36 mouse cellular contexts compared by ENCODE assay signal in the genomic region with DNA sequence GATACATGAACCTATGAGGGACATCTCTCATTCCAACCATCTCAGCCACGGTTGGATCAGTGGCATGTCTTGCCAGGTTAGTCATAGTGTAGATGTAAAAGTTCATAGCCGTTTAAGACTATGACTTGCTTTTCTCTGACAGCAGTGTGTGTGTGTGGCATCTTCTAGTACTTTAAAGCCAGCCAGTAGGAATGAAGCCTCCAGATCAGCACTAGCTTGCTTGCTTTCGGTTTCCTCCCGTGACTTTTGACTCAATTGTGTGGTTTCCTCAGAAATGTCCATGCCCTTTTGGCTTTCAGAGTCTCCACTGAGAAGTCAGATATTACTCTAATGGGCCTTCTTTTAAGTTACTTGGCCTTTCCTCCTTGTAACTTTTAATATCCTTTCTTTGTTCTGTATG. TPM values are rescaled to one million over a fixed set of nuclear protein-coding genes. Genes with fewer than 3 reads are reported as not detected.
DNase-seq lines count a peak whose midpoint lies in the region; ATAC-seq and TF ChIP-seq lines count a peak whose summit lies in the region.
"Had no signal": no experiment of that assay in that cellular context is flagged by ENCODE, and none has a peak within 500 bp of the region (broad histone marks: within the 10 kb centered on the region; RNA-seq: fewer than 3 reads in every experiment).

No protein-coding gene starts in this region.

- H3K36me3 ChIP-seq in megakaryocyte, embryonic 14.5 days (replicated peaks; ENCODE audit: low read length), result no peaks in the 10 kb centered on the region
- H3K36me3 ChIP-seq in MEL (ENCODE audit: control insufficient read depth in 1 of 2, insufficient read depth in 2 of 2, low read length in 2 of 2), result no peaks in the 10 kb centered on the region
- H3K36me3 ChIP-seq in myocyte (ENCODE audit: control insufficient read depth, insufficient read depth), result no peaks in the 10 kb centered on the region
- H3K36me3 ChIP-seq: embryonic facial prominence, embryonic 12.5 days; embryonic facial prominence, embryonic 15.5 days; forebrain, embryonic 12.5 days; forebrain, embryonic 15.5 days; heart, embryonic 10.5 days; heart, embryonic 13.5 days had no signal

- peak overlapping the region; percentile 15 for H3K4me3 ChIP-seq in megakaryocyte, embryonic 14.5 days (replicated peaks)
- peak overlapping the region in 1 of 2 experiments; percentile 28; a peak in 1 of 4 replicates for H3K4me3 ChIP-seq in MEL (ENCODE audit: control insufficient read depth in 1 of 2, insufficient read depth in 1 of 2, low read depth in 2 of 2, low read length in 2 of 2)
- H3K4me3 ChIP-seq in myocyte, result no peak overlapping the region
- H3K4me3 ChIP-seq: embryonic facial prominence, embryonic 12.5 days; embryonic facial prominence, embryonic 15.5 days; erythroblast, embryonic 14.5 days; forebrain, embryonic 12.5 days; forebrain, embryonic 15.5 days; heart, adult 2 months; heart, embryonic 10.5 days; heart, embryonic 13.5 days had no signal

- no peak for ATAC-seq in megakaryocyte, adult 5-6 weeks (ENCODE audit: poor library complexity, severe bottlenecking)
- peak; percentile 52 for ATAC-seq in common myeloid progenitor, adult 5-6 weeks (replicated peaks; ENCODE audit: low read depth, poor library complexity, severe bottlenecking)
- ATAC-seq in erythroblast, adult 5-6 weeks (replicated peaks; ENCODE audit: low FRiP score, poor library complexity, severe bottlenecking), result no peak
- ATAC-seq: activated CD4-positive, CD25-positive, alpha-beta regulatory T cell, adult 4 months; CD4-positive, CD25-positive, alpha-beta regulatory T cell, adult 4 months; forebrain, embryonic 15.5 days; hindbrain, postnatal 0 days; inflammation-experienced regulatory T-cells, adult 6 months; intestine, embryonic 16.5 days had no signal

- no peaks in the 10 kb centered on the region for H3K79me2 ChIP-seq in MEL (ENCODE audit: control insufficient read depth, insufficient read depth, low read length, poor library complexity)
- no peaks in the 10 kb centered on the region for H3K79me2 ChIP-seq in myocyte (ENCODE audit: control insufficient read depth, insufficient read depth)

- no peak overlapping the region for H3K9ac ChIP-seq in MEL (ENCODE audit: control insufficient read depth, low read depth, low read length, poor library complexity, severe bottlenecking)
- H3K9ac ChIP-seq: embryonic facial prominence, embryonic 12.5 days; embryonic facial prominence, embryonic 15.5 days; forebrain, embryonic 12.5 days; forebrain, embryonic 15.5 days; heart, embryonic 13.5 days; hindbrain, embryonic 14.5 days had no signal

- H3K27me3 ChIP-seq in megakaryocyte, embryonic 14.5 days (replicated peaks), result peaks cover 2% of the 10 kb centered on the region
- H3K27me3 ChIP-seq in MEL (ENCODE audit: control insufficient read depth in 1 of 2, insufficient read depth in 2 of 2, low read length in 2 of 2) (no peaks in the 10 kb centered on the region; a peak in 1 of 4 replicates), myocyte (ENCODE audit: control insufficient read depth, insufficient read depth, insufficient read length) (no peaks in the 10 kb centered on the region)
- H3K27me3 ChIP-seq: embryonic facial prominence, embryonic 12.5 days; embryonic facial prominence, embryonic 15.5 days; forebrain, embryonic 12.5 days; forebrain, embryonic 15.5 days; heart, embryonic 13.5 days had no signal

- no peaks in the 10 kb centered on the region for H3K9me3 ChIP-seq in megakaryocyte, embryonic 14.5 days
- H3K9me3 ChIP-seq in MEL (replicated peaks; ENCODE audit: insufficient read depth, low read length), result no peaks in the 10 kb centered on the region
- H3K9me3 ChIP-seq: embryonic facial prominence, embryonic 12.5 days; embryonic facial prominence, embryonic 15.5 days; forebrain, embryonic 12.5 days; forebrain, embryonic 15.5 days; heart, embryonic 10.5 days; heart, embryonic 13.5 days had no signal

- TF ChIP-seq CTCF in MEL (IDR thresholded peaks at IDR 0.05 in 2 of 3, conservative IDR thresholded peaks at IDR 0.05 in 1 of 3; ENCODE audit: control insufficient read depth in 1 of 3, insufficient read depth in 1 of 3, low read depth in 2 of 3, low read length in 3 of 3, poor library complexity in 1 of 3, severe bottlenecking in 1 of 3), result no peak

- intact Hi-C loops in heart, postnatal 25 days (cut with DNase I), result no loop called here

- TF ChIP-seq EP300 in MEL (IDR thresholded peaks at IDR 0.05; ENCODE audit: low read depth in 1 of 2, low read length in 2 of 2), result no peak

- peak; percentile 13 for DNase-seq in MEL (ENCODE audit: low read depth, low spot score)
- no peak for DNase-seq in heart, postnatal 25 days (ENCODE audit: low spot score)
- DNase-seq in kidney, adult 8-10 months, result no peak
- DNase-seq: adrenal gland, postnatal 10 days; adrenal gland, postnatal 36 days; cerebellum, adult 18-20 months; cerebellum, adult 9-10 months; cerebellum, postnatal 14 days; gastrocnemius, postnatal 25 days; heart, adult 2 months; heart, postnatal 36 days had no signal

- H3K4me2 ChIP-seq in myocyte (ENCODE audit: low read depth), result peak overlapping the region; percentile 30
- H3K4me2 ChIP-seq: embryonic facial prominence, embryonic 12.5 days; embryonic facial prominence, embryonic 15.5 days; forebrain, embryonic 12.5 days; forebrain, embryonic 15.5 days; heart, embryonic 13.5 days; hindbrain, embryonic 14.5 days had no signal

- no peak overlapping the region for H3ac ChIP-seq in myocyte (ENCODE audit: control insufficient read depth, insufficient read length)

- no peak for TF ChIP-seq RAD21 in MEL (IDR thresholded peaks at IDR 0.05; ENCODE audit: low read depth, low read length)

- H3K27ac ChIP-seq in MEL (ENCODE audit: control insufficient read depth, low read depth, low read length), result no peak overlapping the region
- H3K27ac ChIP-seq: embryonic facial prominence, embryonic 12.5 days; embryonic facial prominence, embryonic 15.5 days; forebrain, embryonic 12.5 days; forebrain, embryonic 15.5 days; heart, adult 2 months; heart, embryonic 10.5 days; heart, embryonic 13.5 days; hindbrain, embryonic 14.5 days; hindbrain, postnatal 0 days had no signal

- H3K4me1 ChIP-seq in megakaryocyte, embryonic 14.5 days, result peaks cover 35% of the 10 kb centered on the region
- H3K4me1 ChIP-seq in MEL (ENCODE audit: control insufficient read depth in 1 of 2, insufficient read depth in 2 of 2, low read length in 2 of 2), result no peaks in the 10 kb centered on the region
- H3K4me1 ChIP-seq: embryonic facial prominence, embryonic 12.5 days; embryonic facial prominence, embryonic 15.5 days; forebrain, embryonic 12.5 days; forebrain, embryonic 15.5 days; heart, embryonic 10.5 days; heart, embryonic 13.5 days had no signal

- TF ChIP-seq POLR2A in MEL (IDR thresholded peaks at IDR 0.05; ENCODE audit: control insufficient read depth in 1 of 2, insufficient read depth in 1 of 2, low read depth in 1 of 2, low read length in 2 of 2, poor library complexity in 1 of 2) (no peak), myocyte (IDR thresholded peaks at IDR 0.05; ENCODE audit: insufficient read length, low read depth) (no peak)

TF ChIP-seq in MEL, 35 proteins besides CTCF, POLR2A, EP300 and RAD21 (continues in another document):
- no peak for TF ChIP-seq ZMIZ1 (IDR thresholded peaks at IDR 0.05; ENCODE audit: low read depth, low read length)
- TF ChIP-seq ZNF384 (IDR thresholded peaks at IDR 0.05; ENCODE audit: low read depth, low read length), result no peak
- TF ChIP-seq ZKSCAN1 (IDR thresholded peaks at IDR 0.05; ENCODE audit: low read depth, low read length), result no peak

TF ChIP-seq in myocyte, 11 proteins besides CTCF, POLR2A, EP300 and RAD21 (continues in another document):
- TF ChIP-seq MYOD1 (IDR thresholded peaks at IDR 0.05; ENCODE audit: control insufficient read depth in 1 of 3, insufficient read length in 2 of 3, low read depth in 2 of 3), result no peak
- no peak for TF ChIP-seq REST (IDR thresholded peaks at IDR 0.05; ENCODE audit: insufficient read depth, insufficient read length)

RNA-seq across cellular contexts. Expression of gene Vmn1r4, which starts 10.6 kb away (rescaled TPM):
- polyA plus RNA-seq in megakaryocyte, embryonic 14.5 days (2012; ENCODE audit: insufficient read depth, low replicate concordance), result not detected in 2 replicates
- total RNA-seq in megakaryocyte, adult 5-6 weeks (2015), result 0.47 TPM in 1 of 2 replicates, not detected in the other
- total RNA-seq in megakaryocyte, adult 5-6 weeks (2017), result 0.07 TPM in 1 of 2 replicates, not detected in the other
- 0.26 and 0.27 TPM in 2 replicates for total RNA-seq in MEL (2012; rRNA removed)
- polyA plus RNA-seq in MEL (2012; ENCODE audit: insufficient read depth in 1 of 2, insufficient read length in 2 of 2, low read depth in 1 of 2, low replicate concordance in 2 of 2, missing spikeins in 1 of 2), result under 1 TPM in 1 of 2 experiments, not detected in 1; 0.21 TPM
- 1.4 and 1.7 TPM in 2 replicates for total RNA-seq in common myeloid progenitor, adult 5-6 weeks (2017)
- 0.02 TPM for polyA plus RNA-seq in myocyte (2012; fragmentation: generic; extraction: Trizol)
- under 1 TPM in 1 of 2 experiments, not detected in 1; 0.21 TPM for total RNA-seq in heart, postnatal 25 days (2021)
- 1.5 TPM in 1 of 2 replicates, not detected in the other for total RNA-seq in erythroblast, adult 5-6 weeks (2015; ENCODE audit: low replicate concordance)
- 0.56 and 1.7 TPM in 2 replicates for total RNA-seq in erythroblast, adult 5-6 weeks (2017; ENCODE audit: low replicate concordance)
- total RNA-seq: heart, postnatal 36 days had no signal
- polyA plus RNA-seq: activated CD4-positive, CD25-positive, alpha-beta regulatory T cell, adult 4 months; erythroblast, embryonic 14.5 days; inflammation-experienced regulatory T-cells, adult 6 months had no signal

RNA-seq across cellular contexts. Expression of gene Nt5c3, which starts 10.6 kb away (rescaled TPM):
- polyA plus RNA-seq in megakaryocyte, embryonic 14.5 days (2012; ENCODE audit: insufficient read depth, low replicate concordance), result 96.8 and 108 TPM in 2 replicates
- 64.6 and 71.0 TPM in 2 replicates for total RNA-seq in megakaryocyte, adult 5-6 weeks (2015)
- total RNA-seq in megakaryocyte, adult 5-6 weeks (2017), result 36.6 TPM in 2 replicates
- 59.2 and 65.0 TPM in 2 replicates for total RNA-seq in MEL (2012; rRNA removed)
- polyA plus RNA-seq in MEL (2012; ENCODE audit: insufficient read depth in 1 of 2, insufficient read length in 2 of 2, low read depth in 1 of 2, low replicate concordance in 2 of 2, missing spikeins in 1 of 2) (10 to 100 TPM in 1 of 2 experiments, not detected in 1; 71.1 TPM), myocyte (2012; fragmentation: generic; extraction: Trizol) (9.9 TPM)
- 91.8 and 99.7 TPM in 2 replicates for total RNA-seq in common myeloid progenitor, adult 5-6 weeks (2017)
- 10 to 100 TPM; 67.5 to 75.9 TPM for total RNA-seq in heart, postnatal 25 days (2021)
- total RNA-seq in erythroblast, adult 5-6 weeks (2015; ENCODE audit: low replicate concordance), result 1,582 and 1,701 TPM in 2 replicates
- total RNA-seq in erythroblast, adult 5-6 weeks (2017; ENCODE audit: low replicate concordance), result 1,564 and 2,163 TPM in 2 replicates

RNA-seq across cellular contexts. Expression of gene Vmn1r5, which starts 35.7 kb away (rescaled TPM):
- polyA plus RNA-seq in megakaryocyte, embryonic 14.5 days (2012; ENCODE audit: insufficient read depth, low replicate concordance), result not detected in 2 replicates
- not detected in 2 replicates for total RNA-seq in megakaryocyte, adult 5-6 weeks (2015)
- not detected in 2 replicates for total RNA-seq in megakaryocyte, adult 5-6 weeks (2017)
- total RNA-seq in MEL (2012; rRNA removed), result not detected in 2 replicates
- polyA plus RNA-seq in MEL (2012; ENCODE audit: insufficient read depth in 1 of 2, insufficient read length in 2 of 2, low read depth in 1 of 2, low replicate concordance in 2 of 2, missing spikeins in 1 of 2), result not detected
- total RNA-seq in common myeloid progenitor, adult 5-6 weeks (2017), result not detected in 2 replicates
- polyA plus RNA-seq in myocyte (2012; fragmentation: generic; extraction: Trizol), result not detected
- total RNA-seq in heart, postnatal 25 days (2021), result not detected
- total RNA-seq in erythroblast, adult 5-6 weeks (2015; ENCODE audit: low replicate concordance), result 0.77 TPM in 1 of 2 replicates, not detected in the other
- total RNA-seq in erythroblast, adult 5-6 weeks (2017; ENCODE audit: low replicate concordance), result not detected in 2 replicates
- total RNA-seq: adrenal gland, adult 18-20 months; adrenal gland, postnatal 10 days; adrenal gland, postnatal 36 days; ES-E14; gastrocnemius, adult 8-10 months; gastrocnemius, postnatal 25 days; granulocyte monocyte progenitor cell, adult 5-6 weeks; heart, adult 2 months; heart, postnatal 36 days; hindbrain, postnatal 0 days had no signal
- polyA plus RNA-seq: activated CD4-positive, CD25-positive, alpha-beta regulatory T cell, adult 4 months; C2C12; CD4-positive, CD25-positive, alpha-beta regulatory T cell, adult 4 months; embryonic facial prominence, embryonic 12.5 days; embryonic facial prominence, embryonic 15.5 days; erythroblast, embryonic 14.5 days; forebrain, embryonic 12.5 days; forebrain, embryonic 15.5 days; heart, adult 2 months; heart, embryonic 10.5 days; heart, embryonic 13.5 days; heart, embryonic 16.5 days; hindbrain, embryonic 11.5 days; hindbrain, embryonic 14.5 days; hindbrain, postnatal 0 days; inflammation-experienced regulatory T-cells, adult 6 months; intestine, embryonic 16.5 days had no signal

Comparison
In these comparisons a context has a peak if more than half of its experiments do, and no peak if none do; other contexts are left out.
1. RNA of gene Nt5c3, which starts 10.6 kb away (total RNA-seq): 1,564 to 2,163 TPM in erythroblast, adult 5-6 weeks; 91.8 to 99.7 TPM in common myeloid progenitor, adult 5-6 weeks, 67.5 to 75.9 TPM in heart, postnatal 25 days, 36.6 to 71.0 TPM in megakaryocyte, adult 5-6 weeks and 59.2 to 65.0 TPM in MEL; every median in the first group is over 10 times any median in the second.